Mouse (Mus musculus): ENCODE results near the gene Clec3b.
A peak's percentile ranks its signal among the peaks of the same experiment; 100 is the strongest.

The Clec3b gene

GRCm38 (mm10) chr9:123150241-123151020 is at the start of gene Clec3b:
TSS of gene Clec3b (plus strand) at chr9:123150946.
- peak; percentile 50 to 61 for DNase-seq

- no peak for DNase-seq
Measured at GRCm38 (mm10) chr9:123103425-123103824, 47.3 kb upstream of the Clec3b start.

GRCm38 (mm10) chr9:123104362-123104761 is 46.4 kb upstream of the Clec3b start:
- DNase-seq: no peak

- DNase-seq: no peak
Measured at GRCm38 (mm10) chr9:123107186-123107585, 43.6 kb upstream of the Clec3b start.

- DNase-seq: no peak
Measured at GRCm38 (mm10) chr9:123109188-123109587, 41.6 kb upstream of the Clec3b start.

- DNase-seq: no peak
Measured at GRCm38 (mm10) chr9:123111751-123112221, 39.0 kb upstream of the Clec3b start.

GRCm38 (mm10) chr9:123112805-123113521 is 37.8 kb upstream of the Clec3b start, which contains the start of the genes Zdhhc3 and Exosc7:
TSS of gene Zdhhc3 (minus strand) at chr9:123113205.
TSS of gene Exosc7 (plus strand) at chr9:123113215.
- peak; percentile 83 to 93 for DNase-seq

- DNase-seq: no peak
Measured at GRCm38 (mm10) chr9:123113931-123114330, 36.8 kb upstream of the Clec3b start.

- no peak for DNase-seq
Measured at GRCm38 (mm10) chr9:123115566-123115965, 35.2 kb upstream of the Clec3b start.

- no peak for DNase-seq
Measured at GRCm38 (mm10) chr9:123123017-123123416, 27.7 kb upstream of the Clec3b start.

GRCm38 (mm10) chr9:123123571-123124412 is 27.0 kb upstream of the Clec3b start:
- peak in 1 of 2 experiments; percentile 21 for DNase-seq

GRCm38 (mm10) chr9:123124413-123124981 is 26.2 kb upstream of the Clec3b start:
- DNase-seq: no peak

- no peak for DNase-seq
Measured at GRCm38 (mm10) chr9:123127663-123128062, 23.1 kb upstream of the Clec3b start.

- DNase-seq: no peak
Measured at GRCm38 (mm10) chr9:123132994-123133393, 17.8 kb upstream of the Clec3b start.

- DNase-seq: no peak
Measured at GRCm38 (mm10) chr9:123136953-123137682, 13.6 kb upstream of the Clec3b start.

- peak; percentile 70 to 87 for DNase-seq
Measured at GRCm38 (mm10) chr9:123138891-123139474, 11.8 kb upstream of the Clec3b start.

GRCm38 (mm10) chr9:123139887-123140614 is 10.7 kb upstream of the Clec3b start:
- DNase-seq: no peak

- DNase-seq: no peak
Measured at GRCm38 (mm10) chr9:123148430-123148829, 2.3 kb upstream of the Clec3b start.

GRCm38 (mm10) chr9:123151561-123151960 is 815 bp downstream of the Clec3b start:
- DNase-seq: no peak

GRCm38 (mm10) chr9:123152026-123152425 is 1.3 kb downstream of the Clec3b start:
- no peak for DNase-seq

- no peak for DNase-seq
Measured at GRCm38 (mm10) chr9:123153121-123153520, 2.4 kb downstream of the Clec3b start.
